Mouse (Mus musculus) stomach, postnatal 0 days (tissue): ENCODE results near the gene Olfr311.

Source experiments
- CTCF ChIP-seq: IDR thresholded peaks from 2 replicates; pipeline ENCODE4 v1.5.1; 2016; ENCODE audit warnings: antibody characterized with exemption, low read depth, mild to moderate bottlenecking, moderate library complexity
- EP300 ChIP-seq: optimal IDR thresholded peaks from 2 replicates; pipeline ENCODE3; 2016; ENCODE audit warnings: antibody characterized with exemption

DNA sequence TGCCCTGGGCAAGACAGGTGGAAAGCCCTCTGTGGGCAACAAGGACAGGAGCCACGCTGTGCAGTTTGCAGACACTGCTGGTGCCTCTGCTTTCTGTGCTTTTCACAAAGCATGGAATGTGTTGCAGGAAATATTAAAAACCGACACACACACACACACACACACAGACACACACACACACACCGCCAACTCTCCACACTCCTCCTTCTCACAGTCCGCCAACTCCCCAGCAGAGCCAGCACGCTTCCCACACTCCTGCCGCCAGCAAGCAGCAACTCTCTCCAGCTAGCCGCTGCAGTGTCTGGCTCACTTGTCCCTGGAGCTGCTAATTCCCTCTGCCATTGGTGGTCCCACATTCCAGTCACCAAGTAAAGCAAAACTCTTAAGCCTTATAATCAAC lies 42.2 kb upstream of the Olfr311 start:
- TF ChIP-seq CTCF (no peak), EP300 (no peak)
